Mouse (Mus musculus) brown adipose tissue, adult 24 weeks (tissue): ENCODE results near the gene Sin3b. TPM values are rescaled to one million over a fixed set of nuclear protein-coding genes. Genes with fewer than 3 reads are reported as not detected.

ENCODE experiments used
- H3K27ac ChIP-seq: fragments of 200-500 bp; replicated peaks from 2 replicates; pipeline ENCODE4 v1.5.1; 2012; ENCODE audit warnings: low read depth, mild to moderate bottlenecking, low read length
- H3K4me1 ChIP-seq: fragments of 200-500 bp; 2 replicates; pipeline ENCODE4 v1.6.1; 2012; ENCODE audit warnings: low read length, mixed read lengths; ENCODE audit not compliant: control insufficient read depth, insufficient read depth, insufficient read length
- H3K4me3 ChIP-seq: fragments of 200-500 bp; 2 replicates; pipeline ENCODE4 v1.5.1; 2012; ENCODE audit warnings: low read depth, mild to moderate bottlenecking, low read length, moderate library complexity; ENCODE audit not compliant: insufficient read depth
- polyA plus RNA-seq: library from polyadenylated mRNA; stranded (reverse); fragments of >200 nt; gene quantifications from 2 replicates; pipeline ENCODE4 v1.2.4, GENCODE M21; 2012; ENCODE audit not compliant: missing spikeins, insufficient read depth, insufficient read length

Gene Sin3b
- polyA plus RNA-seq, 1 experiment: 71.7 TPM

DNA sequence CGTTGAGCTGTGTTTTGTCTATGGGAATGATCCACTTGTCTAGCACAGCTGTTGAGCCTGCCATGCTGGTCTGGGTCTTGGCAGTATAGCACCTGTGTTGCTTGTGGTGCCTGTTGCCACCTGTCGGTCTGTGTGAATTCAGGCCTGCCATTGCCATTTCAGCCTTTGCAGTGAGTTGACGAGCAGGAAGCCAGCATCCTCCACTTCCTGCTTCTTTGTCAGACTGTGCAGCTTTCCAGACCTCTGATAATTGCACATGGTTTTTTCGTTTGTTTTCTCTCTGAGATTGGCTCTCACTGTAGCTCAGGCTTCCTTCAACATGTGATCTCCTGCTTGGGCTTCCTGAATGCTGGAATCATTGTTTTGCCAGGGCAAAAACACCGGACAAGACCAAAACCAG is 11.9 kb downstream of the Sin3b start:
- H3K27ac ChIP-seq: peak overlapping the region; percentile 55
- no peak overlapping the region for H3K4me3 ChIP-seq
- H3K4me1 ChIP-seq: peaks cover 4% of the 10 kb centered on the region

DNA sequence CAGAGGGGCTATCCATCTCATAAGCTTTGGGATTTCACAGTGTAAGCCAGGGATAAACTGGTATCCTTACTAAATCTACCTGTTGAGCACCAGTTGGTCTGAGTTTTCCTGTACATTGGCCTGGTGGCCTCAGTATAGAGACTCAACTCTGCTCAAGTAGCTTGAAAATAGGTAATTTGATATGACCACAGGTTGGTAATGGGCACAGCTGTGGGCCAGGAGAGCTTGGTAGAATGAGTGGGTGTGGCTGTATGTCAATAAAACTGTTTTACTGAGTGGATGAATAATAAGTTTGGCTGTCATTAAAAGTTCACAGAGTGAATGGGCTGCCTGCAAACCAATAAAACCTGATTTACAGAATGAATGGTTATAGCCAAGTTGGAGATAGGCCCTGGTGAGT is 13.8 kb downstream of the Sin3b start:
- H3K4me1 ChIP-seq: peaks cover 4% of the 10 kb centered on the region
- H3K4me3 ChIP-seq: no peak overlapping the region
- H3K27ac ChIP-seq: no peak overlapping the region

DNA sequence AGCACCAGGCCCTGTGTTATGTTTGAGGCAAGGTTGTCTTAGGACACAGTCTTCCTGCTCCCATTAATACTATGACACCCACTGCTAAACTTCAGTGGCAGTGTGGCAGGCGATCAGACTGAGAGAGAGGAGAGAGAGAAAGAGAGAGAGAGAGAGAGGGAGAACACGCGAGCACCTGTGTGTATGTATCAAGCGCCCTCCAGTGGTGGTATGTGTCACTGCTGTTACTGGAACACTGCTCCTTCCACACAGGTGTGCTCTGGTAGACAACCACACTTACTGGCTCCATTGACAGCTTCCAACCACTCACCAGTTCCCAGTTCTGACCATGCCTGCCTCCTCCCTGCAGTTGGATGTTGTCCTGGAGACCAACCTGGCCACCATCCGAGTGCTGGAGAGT is 23.0 kb downstream of the Sin3b start:
- Histone ChIP-seq H3K4me1 (no peaks in the 10 kb centered on the region), H3K4me3 (no peak overlapping the region), H3K27ac (no peak overlapping the region)

DNA sequence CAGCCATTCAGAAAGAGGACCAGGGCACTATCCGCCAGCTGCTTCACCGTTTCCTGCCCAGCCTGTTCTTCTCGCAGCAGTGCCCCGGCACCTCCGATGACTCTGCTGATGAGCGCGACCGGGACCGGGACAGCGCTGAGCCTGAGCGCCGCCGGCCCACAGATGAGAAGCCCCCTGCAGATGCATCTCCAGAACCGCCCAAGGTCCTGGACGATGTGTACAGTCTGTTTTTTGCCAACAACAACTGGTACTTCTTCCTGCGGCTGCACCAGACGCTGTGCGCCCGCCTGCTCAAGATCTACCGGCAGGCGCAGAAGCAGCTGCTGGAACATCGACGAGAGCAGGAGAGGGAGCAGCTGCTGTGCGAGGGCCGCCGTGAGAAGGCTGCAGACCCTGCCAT is 26.8 kb downstream of the Sin3b start:
- H3K4me3 ChIP-seq: no peak overlapping the region
- no peak overlapping the region for H3K27ac ChIP-seq
- H3K4me1 ChIP-seq: no peaks in the 10 kb centered on the region

DNA sequence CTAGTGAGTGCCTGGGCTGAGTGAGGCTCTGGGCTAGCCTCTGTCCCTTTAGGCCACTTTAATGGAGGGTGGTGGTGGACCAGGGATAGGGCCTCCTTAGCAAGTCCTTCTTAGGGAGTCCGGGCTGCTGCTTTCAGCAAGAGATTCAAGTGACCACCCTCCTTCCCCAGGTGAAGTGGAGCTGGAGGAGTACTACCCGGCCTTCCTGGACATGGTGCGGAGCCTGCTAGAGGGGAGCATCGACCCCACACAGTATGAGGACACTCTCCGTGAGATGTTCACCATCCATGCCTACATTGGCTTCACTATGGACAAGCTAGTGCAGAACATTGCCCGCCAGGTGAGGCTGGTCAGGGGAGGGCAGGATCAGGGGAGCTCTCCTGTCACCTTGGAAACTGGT is 27.2 kb downstream of the Sin3b start:
- no peaks in the 10 kb centered on the region for H3K4me1 ChIP-seq
- no peak overlapping the region for H3K4me3 ChIP-seq
- H3K27ac ChIP-seq: no peak overlapping the region

DNA sequence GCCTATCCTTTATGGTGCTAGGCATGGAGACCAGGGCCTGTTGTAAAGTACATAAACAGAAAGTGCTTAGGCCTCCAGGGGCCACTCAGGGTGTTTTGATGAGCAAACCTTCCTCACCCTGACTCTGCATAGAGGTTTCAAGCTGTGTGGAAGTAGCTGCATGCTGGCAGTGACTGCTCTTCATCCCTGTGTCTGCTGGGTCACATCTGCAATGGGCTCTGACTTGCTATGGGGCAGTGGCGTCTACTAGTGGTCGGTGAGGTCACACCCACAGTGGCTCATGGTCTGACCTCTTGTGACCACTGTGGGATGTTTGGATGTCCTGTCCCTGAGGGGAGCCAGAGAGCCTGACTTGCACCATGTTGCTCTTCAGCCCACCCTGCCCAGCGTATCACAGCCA is 28.0 kb downstream of the Sin3b start:
- H3K4me1 ChIP-seq: no peaks in the 10 kb centered on the region
- no peak overlapping the region for H3K4me3 ChIP-seq
- H3K27ac ChIP-seq: no peak overlapping the region

DNA sequence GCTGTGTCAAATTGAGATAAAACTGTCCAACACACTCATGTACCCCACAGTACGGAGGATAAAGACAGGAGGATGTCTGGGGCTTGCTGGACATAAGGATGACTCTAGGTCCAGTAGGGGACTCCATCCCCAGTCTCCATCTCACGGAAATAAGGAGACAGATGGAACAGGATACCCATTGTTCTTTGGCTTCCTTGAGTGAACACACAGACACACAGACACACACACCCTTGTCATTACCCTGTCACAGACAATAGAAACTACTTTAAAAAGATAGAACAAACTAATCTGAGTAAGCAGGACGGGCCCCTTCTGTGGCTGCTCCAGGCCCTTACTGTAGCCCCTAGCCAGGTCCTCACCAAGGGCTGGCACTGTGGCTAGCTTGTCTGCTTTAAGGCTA is 29.2 kb downstream of the Sin3b start:
- peak overlapping the region; percentile 45; the same call in 1 of the 2 replicates for H3K27ac ChIP-seq
- H3K4me1 ChIP-seq: no peaks in the 10 kb centered on the region
- H3K4me3 ChIP-seq: no peak overlapping the region

DNA sequence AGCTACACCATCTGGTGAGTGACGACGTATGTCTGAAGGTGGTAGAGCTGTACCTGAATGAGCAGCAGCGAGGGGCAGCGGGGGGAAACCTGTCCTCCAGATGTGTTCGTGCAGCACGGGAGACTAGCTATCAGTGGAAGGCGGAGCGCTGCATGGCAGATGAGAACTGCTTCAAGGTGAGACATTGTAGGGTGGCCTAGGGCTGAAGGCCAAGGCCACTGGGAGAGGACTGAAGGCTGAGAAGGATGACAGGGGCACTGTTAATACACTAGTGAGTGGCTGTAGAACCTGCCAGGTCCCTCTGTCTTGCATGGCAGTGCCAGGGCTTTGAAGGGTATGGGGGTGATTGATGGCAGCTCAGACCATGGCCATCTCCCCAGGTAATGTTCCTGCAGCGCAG is 30.1 kb downstream of the Sin3b start:
- H3K4me3 ChIP-seq: no peak overlapping the region
- H3K4me1 ChIP-seq: no peaks in the 10 kb centered on the region
- no peak overlapping the region for H3K27ac ChIP-seq

DNA sequence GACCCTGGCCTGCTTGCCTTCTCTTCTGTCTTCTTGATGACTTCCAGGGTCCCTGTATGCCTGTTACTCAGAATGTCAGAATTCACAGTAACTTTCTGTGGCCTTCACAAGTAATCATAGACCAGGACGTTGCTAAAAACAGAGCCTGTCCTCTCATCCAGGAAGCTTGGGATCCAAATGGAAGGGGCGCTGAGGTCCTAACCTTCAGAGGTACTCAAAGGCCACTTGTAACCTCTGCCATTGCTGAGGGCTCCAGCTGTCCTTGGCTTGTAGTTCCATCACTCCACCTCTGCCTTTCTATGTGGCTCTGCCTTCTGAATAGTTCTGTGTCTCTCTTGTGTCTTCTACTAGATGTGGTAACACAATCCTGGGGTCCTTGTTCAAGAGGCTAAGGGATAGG is 30.7 kb downstream of the Sin3b start:
- Histone ChIP-seq H3K4me3 (no peak overlapping the region), H3K4me1 (no peaks in the 10 kb centered on the region)

DNA sequence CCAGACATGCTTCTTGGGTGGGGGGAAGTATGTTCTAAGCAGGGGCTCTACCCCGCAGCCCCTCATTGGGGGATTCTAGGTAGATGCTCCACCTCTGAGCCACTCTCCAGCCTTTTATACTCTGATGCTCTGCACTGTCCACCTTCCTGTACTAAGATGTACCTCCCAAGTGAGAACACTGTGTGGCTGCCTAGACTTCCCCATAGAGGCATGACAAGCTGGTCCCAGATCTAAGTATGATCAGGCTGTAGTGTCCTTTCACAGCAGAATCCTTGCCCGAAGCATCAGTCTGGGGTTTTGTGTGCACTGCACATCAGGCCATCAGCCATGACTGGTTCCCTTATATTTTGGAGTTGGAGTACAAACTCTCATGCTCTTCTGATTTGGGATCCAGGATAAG is 32.9 kb downstream of the Sin3b start:
- Histone ChIP-seq H3K27ac (no peak overlapping the region), H3K4me3 (no peak overlapping the region), H3K4me1 (no peaks in the 10 kb centered on the region)

More for the DNA sequence above, 30.7 kb downstream of the Sin3b start:
- no peak overlapping the region for H3K27ac ChIP-seq

DNA sequence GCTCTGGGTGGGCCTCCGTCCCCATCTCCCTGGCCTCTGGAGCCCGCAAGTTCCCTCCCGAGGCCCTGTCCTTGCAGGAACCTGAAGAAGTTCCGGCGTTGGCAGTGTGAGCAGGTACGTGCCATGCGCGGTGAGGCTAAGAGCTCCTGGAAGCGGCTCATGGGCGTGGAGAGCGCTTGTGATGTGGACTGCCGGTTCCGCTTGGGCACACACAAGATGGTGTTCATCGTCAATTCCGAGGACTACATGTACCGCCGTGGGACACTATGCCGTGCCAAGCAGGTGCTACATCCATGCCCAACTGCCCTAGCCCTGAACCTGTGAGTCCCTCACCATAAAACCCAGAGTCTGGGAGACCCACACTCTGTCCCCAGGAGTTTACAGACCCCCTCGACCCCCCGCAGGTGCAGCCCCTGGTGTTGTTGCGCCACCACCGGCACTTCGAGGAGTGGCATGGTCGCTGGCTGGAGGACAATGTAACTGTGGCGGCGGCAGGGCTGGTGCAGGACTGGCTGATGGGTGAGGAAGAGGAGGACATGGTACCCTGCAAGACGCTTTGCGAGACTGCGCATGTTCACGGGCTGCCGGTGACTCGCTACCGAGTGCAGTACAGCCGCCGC is 33.8 kb downstream of the Sin3b start:
- H3K27ac ChIP-seq: no peak overlapping the region
- peaks cover 4% of the 10 kb centered on the region; the same call in 1 of the 2 replicates for H3K4me1 ChIP-seq
- H3K4me3 ChIP-seq: no peak overlapping the region

DNA sequence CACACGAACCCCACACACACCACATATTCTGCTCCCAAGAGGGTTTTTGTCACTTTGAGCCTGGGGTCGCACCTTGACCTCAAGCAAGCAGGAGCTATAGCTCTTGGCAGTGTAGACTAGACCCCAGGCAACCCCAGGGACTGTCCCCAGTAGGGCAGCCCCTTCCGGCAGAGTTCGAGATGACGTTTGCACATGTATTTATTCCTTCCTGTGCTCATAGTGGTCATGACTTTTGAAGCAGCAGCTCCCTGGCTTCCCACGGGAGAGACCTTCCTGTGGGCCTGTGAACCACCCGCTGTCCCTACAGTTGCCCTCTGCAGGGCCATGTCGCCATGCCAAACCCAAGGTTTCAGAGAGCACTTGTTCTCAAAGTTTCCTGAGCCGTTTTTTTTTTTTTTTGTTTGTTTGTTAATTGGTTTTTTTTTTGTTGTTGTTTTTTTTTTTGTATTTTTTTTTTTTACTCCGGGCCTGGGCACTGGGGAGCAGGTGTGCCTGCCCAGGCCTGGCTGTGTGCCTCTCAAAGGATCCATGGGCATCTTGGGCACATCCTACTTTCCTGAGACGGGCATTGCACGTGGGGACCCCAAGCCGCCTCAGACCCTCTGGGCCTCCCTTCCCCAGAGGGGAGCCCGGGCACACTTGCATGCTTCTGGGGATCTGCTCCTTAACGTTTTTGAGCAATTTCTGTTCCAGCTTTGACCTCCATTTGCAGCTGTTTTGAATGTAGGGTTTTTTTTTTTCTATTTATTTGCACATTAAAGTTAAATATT is 34.5 kb downstream of the Sin3b start:
- Histone ChIP-seq H3K4me1 (peaks cover 4% of the 10 kb centered on the region), H3K4me3 (no peak overlapping the region), H3K27ac (no peak overlapping the region)

DNA sequence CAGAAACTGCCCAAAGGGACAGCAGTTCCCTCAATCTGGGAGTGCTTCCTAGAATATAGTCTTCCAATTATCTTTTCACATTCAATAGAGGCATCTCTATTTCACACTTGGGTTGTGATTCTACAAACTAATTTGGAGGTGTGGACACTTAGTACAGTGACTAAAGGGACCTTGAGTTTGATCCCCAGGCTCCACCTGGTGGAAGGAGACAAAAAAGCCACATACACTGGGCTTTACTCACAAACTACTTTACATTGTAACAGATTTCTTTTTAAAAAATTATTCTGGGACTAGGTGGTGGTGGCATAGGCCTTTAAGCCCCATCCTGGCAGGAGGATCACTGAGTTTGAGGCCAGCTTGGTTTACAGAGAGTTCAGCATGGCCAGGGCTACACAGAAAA is 35.2 kb downstream of the Sin3b start:
- no peak overlapping the region for H3K27ac ChIP-seq
- H3K4me3 ChIP-seq: no peak overlapping the region
- peaks cover 6% of the 10 kb centered on the region for H3K4me1 ChIP-seq

DNA sequence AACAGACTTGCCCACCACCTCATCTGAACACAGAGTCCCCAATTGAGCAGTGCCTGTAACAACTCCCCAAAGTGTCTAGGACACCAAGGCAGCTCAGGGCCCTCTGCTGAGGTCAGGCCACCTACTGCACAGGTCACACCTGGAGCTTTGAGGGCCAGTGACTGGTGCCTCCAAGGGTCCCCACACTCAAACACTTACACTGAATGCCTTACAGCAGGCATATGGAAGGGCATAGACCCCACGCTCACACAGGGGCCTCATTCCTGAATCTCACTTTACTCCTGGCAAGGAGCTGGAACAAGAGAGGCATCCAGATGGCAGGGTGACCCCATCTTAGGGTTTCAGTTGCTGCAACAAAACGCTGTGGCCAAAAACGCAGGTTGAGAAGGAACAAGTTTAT is 37.1 kb downstream of the Sin3b start:
- Histone ChIP-seq H3K27ac (no peak overlapping the region), H3K4me3 (no peak overlapping the region), H3K4me1 (peaks cover 8% of the 10 kb centered on the region)

DNA sequence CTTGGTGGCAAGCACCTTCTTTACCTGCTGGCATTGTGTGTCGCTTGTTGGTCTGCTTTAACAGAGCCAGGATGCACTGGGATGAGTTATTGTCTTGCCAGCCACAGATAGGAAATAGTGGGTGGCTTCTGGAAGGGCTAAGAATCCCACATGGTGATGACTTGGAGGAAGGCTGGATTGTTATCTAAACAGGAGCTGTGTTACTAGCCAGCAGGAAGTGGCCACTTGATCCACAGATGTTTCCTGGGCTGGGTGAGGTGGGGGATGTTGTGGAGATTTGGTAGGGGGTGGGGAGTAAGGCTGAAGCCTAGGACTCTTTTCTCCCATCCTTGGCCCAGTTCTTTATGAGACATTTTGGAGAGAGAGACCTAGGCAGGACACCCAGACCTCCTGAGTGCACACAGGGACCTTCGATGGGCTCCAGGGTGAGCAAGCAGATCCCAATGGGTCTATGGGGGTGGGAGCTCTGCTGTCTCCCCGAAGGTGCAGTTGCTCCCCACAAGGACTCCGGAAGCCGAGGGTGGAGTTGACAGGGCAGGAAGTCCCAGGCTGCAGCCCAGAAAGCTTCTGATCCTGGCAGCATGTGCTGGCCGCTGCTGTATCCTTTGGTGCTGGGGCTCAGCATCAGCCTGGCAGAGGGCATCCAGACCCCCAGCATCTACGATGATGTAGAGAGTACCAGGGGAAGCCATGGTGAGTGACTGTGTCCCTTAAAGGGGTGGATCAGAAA is 38.4 kb downstream of the Sin3b start, which contains the start of gene F2rl3:
F2rl3 (plus strand) TSS at position 559 of the 730 bp plus-strand sequence.
- peak within 1 kb of the TSS; percentile 78 for H3K27ac ChIP-seq
- H3K4me1 ChIP-seq: peaks cover 8% of the 10 kb centered on the region
- peak within 1 kb of the TSS; percentile 60 for H3K4me3 ChIP-seq
